Mouse (Mus musculus): ENCODE results near the gene Snx30. TPM values are rescaled to one million over a fixed set of nuclear protein-coding genes. Genes with fewer than 3 reads are reported as not detected.

Gene Snx30
- total RNA-seq, 1 experiment, result 19.8 TPM

DNA sequence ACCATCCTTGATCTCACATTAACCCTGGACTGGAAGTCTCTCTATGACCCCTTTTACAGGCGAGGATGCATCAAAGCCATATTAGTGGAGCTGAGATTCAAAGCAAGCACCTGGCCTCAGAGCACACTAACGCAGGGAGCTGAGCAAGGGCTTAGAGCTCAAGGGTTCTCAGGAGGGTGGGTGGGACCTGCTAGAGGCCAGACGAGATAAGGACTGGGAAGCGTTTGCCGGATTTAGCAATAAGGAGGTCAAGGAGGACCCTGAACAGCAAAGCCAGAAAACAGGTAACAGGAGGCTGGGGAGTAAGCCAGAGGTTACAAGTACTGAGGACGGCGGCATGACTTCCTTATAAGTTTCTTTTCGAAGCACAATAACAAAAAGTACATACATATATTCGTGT, 10.8 kb downstream of the Snx30 start:
- H3K36me3 ChIP-seq (ENCODE audit: control insufficient read depth, insufficient read depth, low read length, poor library complexity, severe bottlenecking), result no peaks in the 10 kb centered on the region; the same call in 1 of the 2 replicates
- H3K9ac ChIP-seq (ENCODE audit: insufficient read depth, low read depth, low read length, poor library complexity, severe bottlenecking), result no peak overlapping the region
- H3K27ac ChIP-seq (ENCODE audit: insufficient read depth, low read depth, low read length, poor library complexity, severe bottlenecking), result no peak overlapping the region
- H3K9me3 ChIP-seq (ENCODE audit: control insufficient read depth, insufficient read depth, low read depth, low read length), result no peaks in the 10 kb centered on the region
- TF ChIP-seq MAFK (IDR thresholded peaks at IDR 0.05; ENCODE audit: insufficient read depth, low read depth, low read length), result no peak
- TF ChIP-seq ZC3H11A (IDR thresholded peaks at IDR 0.05; ENCODE audit: borderline replicate concordance, low read depth, low read length), result no peak
- no peak for TF ChIP-seq CHD2 (IDR thresholded peaks at IDR 0.05; ENCODE audit: low read depth, low read length)
- no peak for TF ChIP-seq HCFC1 (IDR thresholded peaks at IDR 0.05; ENCODE audit: borderline replicate concordance, insufficient read depth, low read length)
- no peak for TF ChIP-seq ZNF384 (IDR thresholded peaks at IDR 0.05; ENCODE audit: low read depth, low read length)
- no peak for DNase-seq (ENCODE audit: low read depth, low spot score)
- H3K4me3 ChIP-seq (ENCODE audit: insufficient read depth in 1 of 2, low read depth in 1 of 2, low read length in 2 of 2, poor library complexity in 1 of 2, severe bottlenecking in 1 of 2), result no peak overlapping the region
- in situ Hi-C loops (cut with MboI; ENCODE audit: low sequenced_read_pairs in 2 of 2, unreplicated experiment in 2 of 2), result no loop called here
- H3K4me1 ChIP-seq (ENCODE audit: control insufficient read depth in 2 of 2, insufficient read depth in 2 of 2, low read length in 2 of 2, poor library complexity in 1 of 2), result peaks cover 2 to 10% of the 10 kb centered on the region in 2 experiments; a peak in 1 of 4 replicates

DNA sequence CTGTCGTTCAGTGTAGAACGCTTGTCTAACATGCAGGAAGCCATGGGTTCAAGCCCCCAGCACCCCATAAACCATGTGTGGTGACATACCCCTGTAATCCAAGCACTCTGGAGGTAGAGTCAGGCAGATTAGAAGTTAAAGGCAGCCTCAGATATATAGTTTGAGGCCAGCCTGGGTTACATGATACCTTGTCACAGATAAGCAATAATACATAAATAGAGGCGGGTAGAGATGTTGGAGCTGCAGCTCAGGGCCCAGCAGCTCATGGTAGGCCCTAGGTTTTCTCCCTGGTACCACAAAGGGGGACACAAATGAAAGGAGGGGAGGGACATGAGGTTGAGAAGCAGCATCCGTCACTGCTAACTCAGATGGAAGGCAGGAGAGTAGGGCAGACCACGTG, 12.2 kb downstream of the Snx30 start:
- H3K4me1 ChIP-seq (ENCODE audit: control insufficient read depth in 2 of 2, insufficient read depth in 2 of 2, low read length in 2 of 2, poor library complexity in 1 of 2), result peaks cover 2 to 10% of the 10 kb centered on the region in 2 experiments; a peak in 1 of 4 replicates
- H3K4me3 ChIP-seq (ENCODE audit: insufficient read depth in 1 of 2, low read depth in 1 of 2, low read length in 2 of 2, poor library complexity in 1 of 2, severe bottlenecking in 1 of 2), result no peak overlapping the region

DNA sequence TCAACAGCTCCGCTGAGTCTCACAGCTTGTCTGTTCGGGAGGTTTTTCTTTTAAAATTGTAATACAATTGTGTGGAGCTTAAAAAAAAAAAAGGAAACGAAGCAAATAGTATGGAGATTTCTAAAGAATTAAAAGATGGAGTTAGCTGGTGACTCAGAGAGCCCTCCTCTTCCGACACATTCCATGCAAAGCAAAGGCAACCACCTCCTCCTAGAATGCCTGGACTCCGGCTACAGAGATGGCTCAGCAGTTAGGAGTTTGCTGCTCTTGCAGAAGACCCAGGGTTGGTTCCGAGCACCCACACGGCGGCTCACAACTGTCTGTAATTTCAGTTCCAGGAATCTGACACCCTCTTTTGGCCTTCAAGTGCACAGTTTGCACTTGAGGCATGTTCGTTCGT, 12.9 kb downstream of the Snx30 start:
- H3K27ac ChIP-seq (ENCODE audit: insufficient read depth, low read depth, low read length, poor library complexity, severe bottlenecking), result no peak overlapping the region
- no peak overlapping the region for H3K4me3 ChIP-seq (ENCODE audit: insufficient read depth in 1 of 2, low read depth in 1 of 2, low read length in 2 of 2, poor library complexity in 1 of 2, severe bottlenecking in 1 of 2)

More for the DNA sequence above, 12.2 kb downstream of the Snx30 start:
- TF ChIP-seq ZNF384 (IDR thresholded peaks at IDR 0.05; ENCODE audit: low read depth, low read length), result no peak
- no peak for TF ChIP-seq HCFC1 (IDR thresholded peaks at IDR 0.05; ENCODE audit: borderline replicate concordance, insufficient read depth, low read length)
- TF ChIP-seq MAFK (IDR thresholded peaks at IDR 0.05; ENCODE audit: insufficient read depth, low read depth, low read length), result no peak
- TF ChIP-seq ZC3H11A (IDR thresholded peaks at IDR 0.05; ENCODE audit: borderline replicate concordance, low read depth, low read length), result no peak
- TF ChIP-seq CHD2 (IDR thresholded peaks at IDR 0.05; ENCODE audit: low read depth, low read length), result no peak
- Histone ChIP-seq H3K9me3 (ENCODE audit: control insufficient read depth, insufficient read depth, low read depth, low read length) (no peaks in the 10 kb centered on the region), H3K9ac (ENCODE audit: insufficient read depth, low read depth, low read length, poor library complexity, severe bottlenecking) (no peak overlapping the region), H3K36me3 (ENCODE audit: control insufficient read depth, insufficient read depth, low read length, poor library complexity, severe bottlenecking) (no peaks in the 10 kb centered on the region; the same call in 1 of the 2 replicates), H3K27ac (ENCODE audit: insufficient read depth, low read depth, low read length, poor library complexity, severe bottlenecking) (no peak overlapping the region)
- in situ Hi-C loops (cut with MboI; ENCODE audit: low sequenced_read_pairs in 2 of 2, unreplicated experiment in 2 of 2), result no loop called here
- DNase-seq (ENCODE audit: low read depth, low spot score), result no peak

DNA sequence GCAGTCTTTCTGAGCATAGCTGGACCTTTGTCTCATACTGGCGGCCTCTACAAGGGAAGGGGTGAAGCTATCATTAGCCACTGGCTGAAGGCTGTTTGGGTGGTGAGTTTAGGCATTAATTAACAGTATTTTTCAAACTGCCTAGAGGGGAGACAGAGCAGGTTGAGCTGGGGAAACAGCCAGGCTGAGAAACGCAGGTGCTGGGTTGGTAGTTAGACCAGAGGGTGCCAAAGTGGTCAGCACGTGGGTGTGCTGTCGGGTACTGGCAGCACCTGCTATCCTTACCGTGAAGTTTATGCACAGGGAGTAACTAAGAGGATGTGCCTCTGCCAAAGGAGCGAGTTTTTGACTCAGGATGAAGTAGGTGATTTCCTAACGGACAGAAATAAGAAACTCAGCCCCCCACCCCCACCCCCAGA, 13.4 kb downstream of the Snx30 start:
- Histone ChIP-seq H3K9me3 (ENCODE audit: control insufficient read depth, insufficient read depth, low read depth, low read length) (no peaks in the 10 kb centered on the region), H3K36me3 (ENCODE audit: control insufficient read depth, insufficient read depth, low read length, poor library complexity, severe bottlenecking) (no peaks in the 10 kb centered on the region), H3K4me3 (ENCODE audit: insufficient read depth in 1 of 2, low read depth in 1 of 2, low read length in 2 of 2, poor library complexity in 1 of 2, severe bottlenecking in 1 of 2) (no peak overlapping the region), H3K4me1 (ENCODE audit: control insufficient read depth in 2 of 2, insufficient read depth in 2 of 2, low read length in 2 of 2, poor library complexity in 1 of 2) (peaks cover 2 to 13% of the 10 kb centered on the region in 2 experiments; a peak in 1 of 4 replicates), H3K27ac (ENCODE audit: insufficient read depth, low read depth, low read length, poor library complexity, severe bottlenecking) (no peak overlapping the region), H3K9ac (ENCODE audit: insufficient read depth, low read depth, low read length, poor library complexity, severe bottlenecking) (no peak overlapping the region)
- in situ Hi-C loops (cut with MboI; ENCODE audit: low sequenced_read_pairs in 2 of 2, unreplicated experiment in 2 of 2), result no loop called here
- TF ChIP-seq HCFC1 (IDR thresholded peaks at IDR 0.05; ENCODE audit: borderline replicate concordance, insufficient read depth, low read length) (no peak), ZC3H11A (IDR thresholded peaks at IDR 0.05; ENCODE audit: borderline replicate concordance, low read depth, low read length) (no peak), MAFK (IDR thresholded peaks at IDR 0.05; ENCODE audit: insufficient read depth, low read depth, low read length) (no peak), ZNF384 (IDR thresholded peaks at IDR 0.05; ENCODE audit: low read depth, low read length) (no peak), CHD2 (IDR thresholded peaks at IDR 0.05; ENCODE audit: low read depth, low read length) (no peak)
- DNase-seq (ENCODE audit: low read depth, low spot score), result no peak

More for the DNA sequence above, 12.9 kb downstream of the Snx30 start:
- H3K36me3 ChIP-seq (ENCODE audit: control insufficient read depth, insufficient read depth, low read length, poor library complexity, severe bottlenecking), result no peaks in the 10 kb centered on the region; the same call in 1 of the 2 replicates
- no peak for TF ChIP-seq HCFC1 (IDR thresholded peaks at IDR 0.05; ENCODE audit: borderline replicate concordance, insufficient read depth, low read length)
- TF ChIP-seq MAFK (IDR thresholded peaks at IDR 0.05; ENCODE audit: insufficient read depth, low read depth, low read length), result no peak
- no peak for TF ChIP-seq ZNF384 (IDR thresholded peaks at IDR 0.05; ENCODE audit: low read depth, low read length)
- no peak for TF ChIP-seq CHD2 (IDR thresholded peaks at IDR 0.05; ENCODE audit: low read depth, low read length)
- no peak for TF ChIP-seq ZC3H11A (IDR thresholded peaks at IDR 0.05; ENCODE audit: borderline replicate concordance, low read depth, low read length)
- no peaks in the 10 kb centered on the region for H3K9me3 ChIP-seq (ENCODE audit: control insufficient read depth, insufficient read depth, low read depth, low read length)
- peaks cover 2 to 12% of the 10 kb centered on the region in 2 experiments; a peak in 1 of 4 replicates for H3K4me1 ChIP-seq (ENCODE audit: control insufficient read depth in 2 of 2, insufficient read depth in 2 of 2, low read length in 2 of 2, poor library complexity in 1 of 2)
- DNase-seq (ENCODE audit: low read depth, low spot score), result no peak
- in situ Hi-C loops (cut with MboI; ENCODE audit: low sequenced_read_pairs in 2 of 2, unreplicated experiment in 2 of 2), result no loop called here
- H3K9ac ChIP-seq (ENCODE audit: insufficient read depth, low read depth, low read length, poor library complexity, severe bottlenecking), result no peak overlapping the region
